Mouse (Mus musculus): Measurements from ENCODE around the gene Pabpc4.
A peak's percentile ranks its signal among the peaks of the same experiment; 100 is the strongest.

Gene Pabpc4

GRCm38 (mm10) chr4:123261721-123262401 lies at the start of gene Pabpc4:
Pabpc4 (plus strand) TSS chr4:123262351.
- no peak for ATAC-seq (ENCODE audit: insufficient number of reproducible peaks, low FRiP score, low TSS enrichment)

GRCm38 (mm10) chr4:123213975-123214374 lies 48.2 kb upstream of the Pabpc4 start:
- no peak for ATAC-seq (ENCODE audit: insufficient number of reproducible peaks, low FRiP score, low TSS enrichment)

GRCm38 (mm10) chr4:123215367-123215766 lies 46.8 kb upstream of the Pabpc4 start:
- ATAC-seq (ENCODE audit: insufficient number of reproducible peaks, low FRiP score, low TSS enrichment), result no peak

GRCm38 (mm10) chr4:123216782-123217181 lies 45.4 kb upstream of the Pabpc4 start:
- ATAC-seq (ENCODE audit: insufficient number of reproducible peaks, low FRiP score, low TSS enrichment), result no peak

GRCm38 (mm10) chr4:123219720-123220357 lies 42.3 kb upstream of the Pabpc4 start:
- ATAC-seq (ENCODE audit: insufficient number of reproducible peaks, low FRiP score, low TSS enrichment), result peak; percentile 72; the same call in 1 of the 2 replicates

GRCm38 (mm10) chr4:123220637-123221036 lies 41.5 kb upstream of the Pabpc4 start:
- no peak for ATAC-seq (ENCODE audit: insufficient number of reproducible peaks, low FRiP score, low TSS enrichment)

GRCm38 (mm10) chr4:123223309-123223708 lies 38.8 kb upstream of the Pabpc4 start:
- no peak for ATAC-seq (ENCODE audit: insufficient number of reproducible peaks, low FRiP score, low TSS enrichment)

- ATAC-seq (ENCODE audit: insufficient number of reproducible peaks, low FRiP score, low TSS enrichment), result no peak
These were observed 36.3 kb upstream of the Pabpc4 start for GRCm38 (mm10) chr4:123225718-123226403.

GRCm38 (mm10) chr4:123227707-123228106 lies 34.4 kb upstream of the Pabpc4 start:
- no peak for ATAC-seq (ENCODE audit: insufficient number of reproducible peaks, low FRiP score, low TSS enrichment)

GRCm38 (mm10) chr4:123228270-123228669 lies 33.9 kb upstream of the Pabpc4 start:
- no peak for ATAC-seq (ENCODE audit: insufficient number of reproducible peaks, low FRiP score, low TSS enrichment)

- ATAC-seq (ENCODE audit: insufficient number of reproducible peaks, low FRiP score, low TSS enrichment), result no peak
These were observed 33.0 kb upstream of the Pabpc4 start for GRCm38 (mm10) chr4:123229166-123229565.

GRCm38 (mm10) chr4:123232841-123233240 lies 29.3 kb upstream of the Pabpc4 start:
- no peak for ATAC-seq (ENCODE audit: insufficient number of reproducible peaks, low FRiP score, low TSS enrichment)

GRCm38 (mm10) chr4:123233492-123234084 lies 28.6 kb upstream of the Pabpc4 start, which contains the start of gene Heyl:
Heyl (plus strand) TSS chr4:123233556.
- ATAC-seq (ENCODE audit: insufficient number of reproducible peaks, low FRiP score, low TSS enrichment), result no peak

- ATAC-seq (ENCODE audit: insufficient number of reproducible peaks, low FRiP score, low TSS enrichment), result no peak
These were observed 26.2 kb upstream of the Pabpc4 start for GRCm38 (mm10) chr4:123235835-123236430.

GRCm38 (mm10) chr4:123236431-123237031 lies 25.6 kb upstream of the Pabpc4 start:
- ATAC-seq (ENCODE audit: insufficient number of reproducible peaks, low FRiP score, low TSS enrichment), result no peak

- no peak for ATAC-seq (ENCODE audit: insufficient number of reproducible peaks, low FRiP score, low TSS enrichment)
These were observed 24.5 kb upstream of the Pabpc4 start for GRCm38 (mm10) chr4:123237386-123238266.

- no peak for ATAC-seq (ENCODE audit: insufficient number of reproducible peaks, low FRiP score, low TSS enrichment)
These were observed 22.6 kb upstream of the Pabpc4 start for GRCm38 (mm10) chr4:123239361-123240203.

GRCm38 (mm10) chr4:123246221-123246620 lies 15.9 kb upstream of the Pabpc4 start:
- ATAC-seq (ENCODE audit: insufficient number of reproducible peaks, low FRiP score, low TSS enrichment), result no peak
